Mouse (Mus musculus): ENCODE measurements around the gene Vsx1.

Vsx1 gene

DNA sequence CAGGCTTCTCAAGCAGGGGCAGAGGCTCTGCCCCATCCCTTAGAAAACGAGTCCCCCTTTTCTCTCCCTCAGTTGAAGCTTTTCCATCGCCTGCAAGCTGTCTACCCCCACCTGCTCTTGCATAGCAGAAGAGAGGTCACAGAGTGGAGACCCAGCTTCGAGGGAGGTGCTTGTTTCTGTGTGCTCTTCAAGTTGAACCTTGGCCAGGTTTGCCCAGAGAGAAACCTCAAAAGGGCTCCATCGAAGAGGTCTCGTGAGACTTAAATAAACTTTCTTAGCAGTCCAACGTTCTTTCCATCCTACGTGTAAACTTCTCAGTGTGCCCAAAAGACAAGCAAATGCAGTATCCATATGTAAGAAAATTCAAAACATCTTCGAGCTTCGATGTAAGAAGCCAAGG lies 37.8 kb downstream of the Vsx1 start:
- in situ Hi-C loops (cut with MboI; ENCODE audit: low pct_unique_long_range_greater_than_20kb in 1 of 2, low sequenced_read_pairs in 2 of 2, unreplicated experiment in 1 of 2) = no loop called here

DNA sequence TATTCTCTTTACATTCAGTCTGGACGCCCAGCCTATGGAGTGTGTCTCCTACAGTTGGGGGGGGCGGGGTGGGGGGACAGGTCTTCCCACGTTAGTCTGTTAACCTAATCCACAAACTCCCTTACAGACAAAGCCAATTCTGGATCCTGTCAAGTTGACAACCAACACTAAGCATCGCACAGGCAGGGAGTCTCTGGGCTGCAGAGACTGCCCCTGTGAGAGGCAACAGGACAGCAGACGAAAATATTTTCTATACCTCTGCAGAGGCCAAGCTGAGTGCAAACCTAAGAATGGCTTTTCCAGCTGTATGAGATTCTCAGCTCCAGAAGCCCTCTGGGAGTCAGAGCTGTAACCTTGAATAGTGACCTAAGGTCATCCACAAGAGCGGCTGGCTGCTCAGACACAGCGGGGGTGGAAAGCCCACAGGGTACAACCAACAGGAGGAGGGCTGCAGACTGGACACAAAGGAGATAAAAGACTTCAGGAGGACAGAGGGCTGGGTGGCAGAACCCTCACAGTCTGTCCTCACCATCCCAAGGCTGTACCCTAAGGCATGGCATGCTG lies 38.6 kb downstream of the Vsx1 start:
- in situ Hi-C loops (cut with MboI; ENCODE audit: low pct_unique_long_range_greater_than_20kb in 1 of 2, low sequenced_read_pairs in 2 of 2, unreplicated experiment in 1 of 2) = no loop called here

DNA sequence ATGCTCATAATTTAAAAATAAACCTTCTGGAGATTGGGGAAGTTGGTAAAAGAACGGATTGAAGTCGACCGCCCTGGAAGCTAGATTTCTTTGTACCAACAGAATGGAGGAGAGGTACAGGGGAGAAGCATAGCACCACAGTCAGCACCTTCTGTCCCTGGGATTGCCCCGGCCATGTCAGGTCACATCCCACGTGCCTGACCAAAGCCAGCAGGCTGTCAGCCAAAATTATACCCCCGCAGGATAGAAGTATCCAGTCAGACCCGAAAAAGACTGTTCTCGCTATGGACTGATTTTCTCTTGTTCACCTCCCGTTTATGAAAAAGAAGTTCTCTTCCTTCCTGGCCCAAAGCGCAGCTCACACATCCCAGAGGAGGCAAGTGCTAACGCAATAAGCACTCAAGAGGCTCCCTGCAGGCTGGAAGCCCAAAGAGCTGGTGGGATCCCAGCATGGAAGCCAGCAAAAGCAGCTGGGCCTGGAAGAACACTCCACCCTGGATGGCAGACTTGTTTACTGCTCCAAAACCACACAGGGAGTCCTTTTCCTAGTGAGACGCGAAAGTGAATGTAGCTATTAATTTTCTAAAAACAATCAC lies 40.8 kb downstream of the Vsx1 start:
- in situ Hi-C loops (cut with MboI; ENCODE audit: low pct_unique_long_range_greater_than_20kb in 1 of 2, low sequenced_read_pairs in 2 of 2, unreplicated experiment in 1 of 2) = no loop called here

DNA sequence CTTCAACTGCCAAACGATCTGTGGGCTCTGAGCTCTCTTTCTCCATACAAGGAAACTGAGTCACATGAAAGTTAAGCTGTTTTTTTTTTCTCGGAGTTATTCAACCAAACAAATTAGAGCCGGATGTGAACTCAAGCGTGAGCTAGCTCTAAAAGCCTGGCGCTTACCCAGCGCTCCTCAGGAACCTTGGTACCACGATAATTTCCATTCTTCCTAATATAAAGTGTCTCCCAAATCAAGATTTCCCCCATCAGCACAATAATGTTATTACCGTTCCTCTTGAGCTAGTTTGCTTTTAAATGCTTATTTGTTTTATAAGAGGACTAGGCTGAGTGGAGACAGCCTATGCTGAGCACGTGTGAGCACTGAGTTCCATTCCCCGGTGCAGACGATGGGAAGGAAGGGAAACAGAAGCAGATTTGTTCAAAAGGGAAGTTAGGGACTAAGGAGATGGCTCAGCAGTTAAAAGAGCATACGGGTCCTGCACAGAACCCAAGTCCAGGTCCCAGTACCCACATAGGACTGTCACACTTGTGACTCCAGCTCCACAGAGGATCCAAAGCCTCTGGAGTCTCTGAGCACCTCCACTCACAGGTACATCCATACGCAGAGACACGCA lies 41.4 kb downstream of the Vsx1 start:
- in situ Hi-C loops (cut with MboI; ENCODE audit: low pct_unique_long_range_greater_than_20kb in 1 of 2, low sequenced_read_pairs in 2 of 2, unreplicated experiment in 1 of 2) = no loop called here

DNA sequence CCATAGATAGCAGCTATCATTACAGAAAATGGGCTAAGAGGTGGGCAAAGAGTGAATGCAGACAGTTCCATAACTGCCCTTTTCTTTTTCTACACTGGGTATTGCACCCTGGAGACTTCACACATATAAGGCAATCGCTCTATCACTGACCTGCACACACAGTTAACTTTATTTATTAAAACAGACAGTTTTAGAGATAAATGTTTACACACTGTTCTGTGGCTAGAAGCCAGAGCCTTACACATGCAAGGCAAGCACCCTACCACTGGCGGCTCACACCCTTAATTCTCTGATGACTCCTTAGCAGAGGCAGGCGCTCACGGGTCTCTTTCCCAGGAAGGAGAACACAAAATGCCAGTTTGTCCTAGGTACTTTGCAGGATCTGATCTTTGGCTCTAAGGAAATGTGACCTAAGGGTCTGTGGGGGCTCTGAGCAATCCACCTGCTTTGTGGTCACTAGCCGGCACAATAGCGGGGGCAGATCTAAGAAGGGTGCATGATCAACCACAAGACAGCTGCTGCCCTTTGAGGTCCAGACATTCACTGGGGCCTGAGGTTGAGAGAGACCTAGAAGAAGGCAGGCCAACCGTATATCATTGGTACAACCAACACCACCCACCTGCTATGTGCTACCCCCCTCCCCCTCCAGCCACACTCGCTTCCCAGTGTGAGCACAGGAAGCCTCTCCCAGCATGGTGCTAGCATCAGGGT lies 42.6 kb downstream of the Vsx1 start:
- in situ Hi-C loops (cut with MboI; ENCODE audit: low pct_unique_long_range_greater_than_20kb in 1 of 2, low sequenced_read_pairs in 2 of 2, unreplicated experiment in 1 of 2) = no loop called here

DNA sequence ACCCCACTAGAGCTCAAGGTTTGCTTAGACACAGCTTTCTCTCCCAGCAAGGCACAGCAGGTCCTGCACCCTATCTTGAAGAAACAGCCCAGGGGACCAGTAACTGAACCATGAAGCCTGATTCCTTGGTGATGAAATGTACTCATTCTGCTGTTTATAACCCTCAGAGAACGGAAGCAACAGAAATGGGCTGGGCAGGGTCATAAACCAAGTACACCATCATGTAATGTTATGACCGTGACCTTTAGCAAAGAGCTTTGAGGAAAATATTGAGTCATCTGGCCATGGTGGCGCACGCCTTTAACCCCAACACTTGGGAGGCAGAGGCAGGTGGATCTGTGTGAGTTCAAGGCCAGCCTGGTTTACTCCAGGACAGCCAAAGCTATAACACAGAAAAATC lies 43.9 kb downstream of the Vsx1 start:
- in situ Hi-C loops (cut with MboI; ENCODE audit: low pct_unique_long_range_greater_than_20kb in 1 of 2, low sequenced_read_pairs in 2 of 2, unreplicated experiment in 1 of 2) = no loop called here

DNA sequence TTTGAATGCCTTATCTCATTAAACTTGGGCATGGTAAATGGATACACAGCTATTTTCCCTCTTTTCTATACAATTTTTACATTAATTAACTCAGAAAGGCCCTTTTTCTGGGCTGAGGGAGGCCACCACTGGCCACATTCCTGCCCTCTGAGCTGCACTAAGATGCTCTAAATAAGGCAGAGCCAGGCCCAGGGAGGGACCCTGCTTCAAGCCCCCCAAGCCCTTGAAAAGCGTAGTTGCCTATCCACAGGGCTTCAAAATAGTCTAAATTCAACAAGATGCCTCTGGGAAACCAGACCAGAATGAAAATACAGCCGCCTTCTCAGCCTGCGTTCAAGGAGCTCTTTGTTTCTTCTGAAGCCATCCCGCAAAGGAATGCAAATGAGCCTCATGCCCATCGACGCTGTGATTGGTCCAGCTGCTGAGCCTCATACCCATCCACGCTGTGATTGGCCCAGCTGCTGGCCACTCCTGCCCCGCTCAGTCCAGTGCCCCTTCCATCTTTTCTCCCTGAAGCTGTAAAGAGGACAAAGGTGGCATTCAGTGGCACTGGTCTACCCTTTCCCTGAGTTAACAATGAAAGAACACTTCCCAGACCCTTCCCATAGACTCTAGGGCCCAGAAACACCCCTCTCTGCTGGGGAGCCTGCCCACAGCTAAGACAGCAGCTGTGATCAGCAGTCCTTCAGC lies 45.3 kb downstream of the Vsx1 start:
- in situ Hi-C loops (cut with MboI; ENCODE audit: low pct_unique_long_range_greater_than_20kb in 1 of 2, low sequenced_read_pairs in 2 of 2, unreplicated experiment in 1 of 2) = no loop called here

DNA sequence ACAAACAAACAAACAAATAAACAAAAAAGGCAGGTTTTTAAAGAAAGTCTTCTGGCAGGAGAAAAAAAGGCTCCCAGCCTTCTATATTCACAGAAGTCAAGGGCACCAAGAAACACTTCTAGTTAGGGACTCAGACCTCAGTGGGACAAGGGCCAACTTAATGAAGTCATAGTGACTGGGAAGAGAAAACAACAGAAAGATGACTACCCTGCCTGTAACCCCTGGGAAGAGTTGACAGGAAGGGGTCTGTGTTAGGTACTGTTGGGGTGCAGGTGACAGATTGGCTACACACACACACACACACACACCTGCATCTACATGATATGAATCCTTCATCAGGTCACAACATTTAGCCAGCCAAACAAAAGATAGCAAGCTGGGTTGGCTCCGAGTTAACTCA lies 46.0 kb downstream of the Vsx1 start:
- in situ Hi-C loops (cut with MboI; ENCODE audit: low pct_unique_long_range_greater_than_20kb in 1 of 2, low sequenced_read_pairs in 2 of 2, unreplicated experiment in 1 of 2) = no loop called here

DNA sequence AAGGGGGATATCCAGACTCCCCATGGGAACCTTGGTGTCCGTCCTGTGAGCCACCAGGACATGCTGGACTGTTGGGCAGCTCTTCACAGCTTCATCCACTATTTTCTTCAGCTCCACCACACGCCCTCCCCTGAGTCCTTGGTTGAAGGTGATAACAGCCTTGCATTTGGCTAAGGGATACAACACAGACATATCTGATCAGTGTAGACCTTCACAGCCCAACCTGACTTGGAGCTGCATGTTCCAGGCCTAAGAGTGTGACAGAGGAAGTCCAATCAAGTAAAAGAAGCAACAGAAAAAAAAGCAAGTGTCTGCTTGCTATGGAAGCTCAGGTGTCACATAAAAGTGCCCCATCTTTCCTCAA lies 50.8 kb downstream of the Vsx1 start:
- in situ Hi-C loops (cut with MboI; ENCODE audit: low pct_unique_long_range_greater_than_20kb in 1 of 2, low sequenced_read_pairs in 2 of 2, unreplicated experiment in 1 of 2) = no loop called here

DNA sequence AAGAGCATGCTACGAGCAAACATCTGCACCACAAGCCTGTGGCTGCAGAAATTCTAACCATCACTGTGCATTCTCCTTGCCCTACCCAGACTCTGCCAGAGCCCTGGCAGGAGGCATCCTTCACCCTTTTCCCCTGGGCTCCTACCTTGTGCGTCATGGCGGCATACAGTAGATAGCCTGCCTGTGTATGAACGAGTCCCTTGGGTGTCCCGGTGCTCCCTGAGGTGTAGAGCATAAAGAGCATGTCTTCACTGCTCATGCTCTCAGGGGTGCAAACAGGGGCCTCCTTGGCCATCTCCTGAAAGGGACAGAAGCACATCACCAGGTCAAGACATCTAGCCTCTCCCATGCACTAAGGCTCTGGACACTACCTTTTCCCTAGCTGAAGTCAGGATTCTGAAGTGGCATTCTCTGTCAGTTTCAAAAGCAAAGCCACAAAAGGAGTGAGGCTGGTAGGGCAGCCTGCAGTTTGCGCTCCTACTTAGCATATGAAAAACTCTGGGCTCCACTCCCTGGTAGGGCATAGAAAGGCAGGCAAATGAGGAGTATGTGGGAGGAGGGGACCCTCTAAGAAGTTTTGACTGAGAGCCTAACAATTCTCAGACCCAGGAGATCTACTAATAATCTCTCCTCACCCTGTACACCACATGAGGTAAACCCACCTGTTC lies 51.3 kb downstream of the Vsx1 start:
- in situ Hi-C loops (cut with MboI; ENCODE audit: low pct_unique_long_range_greater_than_20kb in 1 of 2, low sequenced_read_pairs in 2 of 2, unreplicated experiment in 1 of 2) = no loop called here

DNA sequence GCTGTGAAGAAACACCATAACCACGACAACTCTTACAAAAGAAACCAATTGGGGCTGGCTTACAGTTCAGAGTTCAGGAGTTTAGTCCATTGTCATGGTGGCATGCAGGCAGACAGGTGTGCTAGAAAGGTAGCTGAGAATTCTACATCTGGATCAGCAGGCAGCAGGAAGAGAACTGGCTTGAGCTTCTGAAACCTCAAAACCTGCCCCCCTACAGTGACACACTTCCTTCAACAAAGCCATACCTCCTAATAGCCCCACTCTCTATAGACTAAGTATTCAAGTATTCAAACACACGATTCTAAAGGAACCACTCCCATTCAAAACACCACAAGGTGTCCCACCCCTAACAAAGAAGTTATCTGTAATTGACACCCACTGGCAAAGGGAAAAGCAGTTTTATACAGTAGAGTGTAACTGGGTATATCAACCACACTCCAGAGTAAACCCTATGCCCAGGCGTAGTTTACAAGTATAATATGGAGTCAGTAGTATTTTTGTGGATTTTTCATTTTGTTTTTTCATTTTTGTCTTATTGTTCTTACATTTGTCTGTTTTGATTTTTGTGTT lies 53.2 kb downstream of the Vsx1 start:
- in situ Hi-C loops (cut with MboI; ENCODE audit: low pct_unique_long_range_greater_than_20kb in 1 of 2, low sequenced_read_pairs in 2 of 2, unreplicated experiment in 1 of 2) = no loop called here
